Mouse (Mus musculus): ENCODE measurements around the gene Lin52.

DNA sequence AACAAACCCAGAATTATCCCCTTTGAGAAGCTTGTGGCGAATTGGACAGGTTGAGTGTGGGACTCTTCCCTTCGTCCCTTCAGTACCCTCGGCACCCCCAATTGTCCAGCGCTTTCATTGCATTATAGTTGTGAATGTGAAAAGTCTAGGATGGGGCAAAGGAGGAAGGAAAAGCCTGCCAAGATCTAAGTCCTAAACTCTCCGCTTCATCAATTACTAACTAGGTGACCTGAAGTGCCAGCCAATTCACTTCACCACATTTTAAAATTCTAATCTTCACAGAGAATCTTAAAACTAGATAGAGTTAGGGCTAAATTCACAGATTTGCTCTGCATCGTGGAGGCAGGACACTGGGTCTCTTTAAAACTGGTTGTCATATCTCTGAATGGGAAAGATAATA is 3.0 kb upstream of the Lin52 start:
- TF ChIP-seq TAL1 (IDR thresholded peaks at IDR 0.05; ENCODE audit: low read length), result no peak
- TF ChIP-seq GATA1 (IDR thresholded peaks at IDR 0.05; ENCODE audit: low read length), result no peak

Data from erythroblast, embryonic 14.5 days (primary cell).